Mouse (Mus musculus): ENCODE results near the gene Josd2.

DNA sequence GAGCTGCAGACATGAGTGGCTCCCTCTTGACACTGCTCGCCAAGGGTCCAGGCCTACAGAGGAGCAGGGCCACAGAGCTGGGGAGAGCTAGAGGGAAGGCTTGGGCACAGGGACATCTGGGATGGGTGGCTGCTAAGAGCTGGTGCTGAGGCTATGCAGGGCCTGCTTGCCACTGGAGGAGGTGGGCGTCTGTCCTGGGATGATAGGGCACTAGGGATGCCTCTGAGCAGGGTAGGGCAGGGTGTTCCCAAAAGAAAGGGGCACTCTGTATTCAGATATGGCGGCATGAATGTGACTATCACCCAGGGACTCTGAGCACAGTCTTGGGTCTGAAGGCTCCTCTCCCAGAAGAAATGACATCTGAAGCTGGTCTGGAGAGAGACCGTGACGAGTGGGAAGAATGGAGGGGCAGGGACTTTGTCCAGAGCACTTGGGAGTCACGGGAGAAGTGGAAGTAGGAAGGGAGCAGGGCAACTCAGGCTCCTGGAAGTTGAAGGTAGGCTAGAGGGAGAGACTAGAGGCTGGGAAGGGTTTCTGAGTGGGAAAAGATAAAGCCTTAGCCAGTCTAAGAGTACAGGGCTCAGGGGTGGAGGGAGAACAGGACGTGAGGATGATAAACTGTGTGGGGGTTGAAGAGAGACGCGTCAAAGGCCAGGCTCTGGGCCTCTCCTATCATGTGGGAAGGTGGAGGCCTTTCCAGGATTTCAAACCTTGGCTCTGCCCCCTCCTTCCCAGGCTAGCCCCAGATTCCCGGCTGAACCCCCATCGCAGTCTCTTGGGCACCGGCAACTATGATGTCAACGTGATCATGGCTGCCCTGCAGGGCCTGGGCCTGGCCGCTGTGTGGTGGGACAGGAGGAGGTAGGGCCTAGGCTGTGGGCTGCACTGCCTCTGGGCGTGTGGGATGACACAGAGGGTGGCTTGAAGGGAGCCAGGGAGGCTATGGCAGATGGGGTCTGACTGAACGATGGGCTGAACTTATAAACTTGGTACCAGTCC, 2.2 kb downstream of the Josd2 start:
- TF ChIP-seq E2F4 (IDR thresholded peaks at IDR 0.05; ENCODE audit: insufficient replicate concordance, low read depth, low read length) (no peak), CHD2 (IDR thresholded peaks at IDR 0.05; ENCODE audit: low read length) (no peak), POLR2A (IDR thresholded peaks at IDR 0.05; ENCODE audit: low read depth, low read length) (no peak), MYC (IDR thresholded peaks at IDR 0.05; ENCODE audit: low read depth, low read length) (no peak)

Data from CH12.LX (cell line).